ENCODE assay signal across 21 mouse cellular contexts in genomic region chr8:111075926-111076325, GRCm38 (mm10). TPM values are rescaled to one million over a fixed set of nuclear protein-coding genes. Genes with fewer than 3 reads are reported as not detected.
A peak's percentile ranks its signal among the peaks of the same experiment; 100 is the strongest.
DNase-seq lines count a peak whose midpoint lies in the region.
"Had no signal": no experiment of that assay in that cellular context is flagged by ENCODE, and none has a peak within 500 bp of the region (broad histone marks: within the 10 kb centered on the region; RNA-seq: fewer than 3 reads in every experiment).

No protein-coding gene starts in this region.

- DNase-seq in left cerebral cortex, adult 18-20 months (ENCODE audit: low spot score in 2 of 2), result peak; percentile 63 to 81
- no peak for DNase-seq in left cerebral cortex, adult 11 months (ENCODE audit: low spot score)
- peak; percentile 32 to 66 for DNase-seq in frontal cortex, adult 2 months (ENCODE audit: extremely low spot score in 1 of 2, low spot score in 1 of 2)
- DNase-seq in layer of hippocampus, adult 9-11 months, result peak; percentile 86
- DNase-seq in right cerebral cortex, postnatal 14 days, result peak; percentile 43
- DNase-seq in lung, postnatal 10 days, result no peak
- DNase-seq in testis, postnatal 10 days (ENCODE audit: low spot score), result no peak
- DNase-seq: adrenal gland, postnatal 25 days; cerebellum, adult 9-10 months; gastrocnemius, postnatal 25 days; heart, adult 18-20 months; heart, postnatal 10 days; kidney, adult 9 months; kidney, postnatal 25 days; thymus, postnatal 14 days had no signal

RNA-seq across cellular contexts. Expression of gene Clec18a, which starts 16.3 kb away (rescaled TPM):
- 1 to 10 TPM; 3.6 to 5.5 TPM for total RNA-seq in left cerebral cortex, adult 18-20 months (2021)
- polyA plus RNA-seq in frontal cortex, adult 2 months (2012; rRNA removed), result 4.1 and 4.4 TPM in 2 replicates
- total RNA-seq: adrenal gland, postnatal 25 days; hindbrain, postnatal 0 days had no signal
- polyA plus RNA-seq: heart, embryonic 12.5 days; limb, embryonic 15.5 days; liver, embryonic 14.5 days; lung, embryonic 16.5 days had no signal

RNA-seq across cellular contexts. Expression of gene Pdpr, which starts 18.5 kb away (rescaled TPM):
- 10 to 100 TPM; 28.0 to 29.3 TPM for total RNA-seq in left cerebral cortex, adult 18-20 months (2021)
- polyA plus RNA-seq in frontal cortex, adult 2 months (2012; rRNA removed), result 12.9 and 15.8 TPM in 2 replicates

RNA-seq across cellular contexts. Expression of gene Exosc6, which starts 19.8 kb away (rescaled TPM):
- total RNA-seq in left cerebral cortex, adult 18-20 months (2021), result not detected
- polyA plus RNA-seq in frontal cortex, adult 2 months (2012; rRNA removed), result not detected in 2 replicates
- total RNA-seq: adrenal gland, postnatal 25 days; gastrocnemius, postnatal 25 days; heart, adult 18-20 months; heart, postnatal 10 days; hindbrain, postnatal 0 days had no signal
- polyA plus RNA-seq: forebrain, embryonic 13.5 days; hindbrain, postnatal 0 days had no signal

RNA-seq across cellular contexts. Expression of gene Aars, which starts 43.0 kb away (rescaled TPM):
- total RNA-seq in left cerebral cortex, adult 18-20 months (2021), result 100 to 1,000 TPM in 1 of 2 experiments, 10 to 100 TPM in 1; 94.0 to 102 TPM
- 65.7 and 70.7 TPM in 2 replicates for polyA plus RNA-seq in frontal cortex, adult 2 months (2012; rRNA removed)

RNA-seq across cellular contexts. Expression of gene Ddx19b, which starts 44.4 kb away (rescaled TPM):
- 10 to 100 TPM; 21.2 to 22.5 TPM for total RNA-seq in left cerebral cortex, adult 18-20 months (2021)
- polyA plus RNA-seq in frontal cortex, adult 2 months (2012; rRNA removed), result 14.2 TPM in 2 replicates

Comparison
In these comparisons a context has a peak if more than half of its experiments do, and no peak if none do; other contexts are left out.
1. DNase-seq: peak in left cerebral cortex, adult 18-20 months (2 of 2), frontal cortex, adult 2 months (2 of 2), layer of hippocampus, adult 9-11 months (single experiment) and right cerebral cortex, postnatal 14 days (single experiment); none in left cerebral cortex, adult 11 months (single experiment), lung, postnatal 10 days (single experiment) and testis, postnatal 10 days (single experiment).